8 mouse cellular contexts compared by ENCODE assay signal in genomic region chr11:120483448-120483934, GRCm38 (mm10). TPM values are rescaled to one million over a fixed set of nuclear protein-coding genes. Genes with fewer than 3 reads are reported as not detected.
DNase-seq lines count a peak whose midpoint lies in the region; ATAC-seq and TF ChIP-seq lines count a peak whose summit lies in the region.

No protein-coding gene starts in this region.

- H3K79me2 ChIP-seq in C2C12 (ENCODE audit: control insufficient read depth, insufficient read depth), result peaks cover 38% of the 10 kb centered on the region

- no peak overlapping the region for H3K9ac ChIP-seq in forebrain, postnatal 0 days
- peak overlapping the region; percentile 92 for H3K9ac ChIP-seq in liver, embryonic 14.5 days (replicated peaks)

- peaks cover 26% of the 10 kb centered on the region for H3K79me3 ChIP-seq in C2C12 (ENCODE audit: low read depth)

- peak overlapping the region; percentile 73 for H3K4me3 ChIP-seq in erythroblast, embryonic 14.5 days (replicated peaks)
- peak overlapping the region; percentile 100 for H3K4me3 ChIP-seq in C2C12 (ENCODE audit: insufficient read depth, poor library complexity, severe bottlenecking)
- no peak overlapping the region for H3K4me3 ChIP-seq in forebrain, postnatal 0 days (ENCODE audit: low read depth, low read length)
- peak overlapping the region in 1 of 2 experiments; percentile 92; a peak in 2 of 4 replicates for H3K4me3 ChIP-seq in liver, embryonic 14.5 days (ENCODE audit: insufficient read depth in 1 of 2, low read depth in 2 of 2, low read length in 2 of 2)

- H3K27me3 ChIP-seq in erythroblast, embryonic 14.5 days (ENCODE audit: control insufficient read depth), result no peaks in the 10 kb centered on the region
- H3K27me3 ChIP-seq in C2C12 (ENCODE audit: control insufficient read depth, insufficient read depth, insufficient read length), result no peaks in the 10 kb centered on the region
- no peaks in the 10 kb centered on the region for H3K27me3 ChIP-seq in forebrain, postnatal 0 days (ENCODE audit: insufficient read depth, low read length)
- no peaks in the 10 kb centered on the region for H3K27me3 ChIP-seq in liver, embryonic 14.5 days (ENCODE audit: control insufficient read depth, insufficient read depth, low read length)

- peak overlapping the region; percentile 78; the same call in 1 of the 2 replicates for H3K4me2 ChIP-seq in forebrain, postnatal 0 days (ENCODE audit: low read depth)
- H3K4me2 ChIP-seq in liver, embryonic 14.5 days (ENCODE audit: low read depth), result peak overlapping the region; percentile 70

- TF ChIP-seq EP300 in liver, embryonic 14.5 days (IDR thresholded peaks at IDR 0.05; ENCODE audit: low read depth), result no peak

- H3ac ChIP-seq in C2C12 (ENCODE audit: control insufficient read depth, insufficient read length, low read depth), result peak overlapping the region; percentile 56

- peaks cover 82% of the 10 kb centered on the region for H3K36me3 ChIP-seq in erythroblast, embryonic 14.5 days (ENCODE audit: control insufficient read depth)
- peaks cover 80% of the 10 kb centered on the region for H3K36me3 ChIP-seq in C2C12 (ENCODE audit: control insufficient read depth, insufficient read depth)
- peaks cover 65% of the 10 kb centered on the region for H3K36me3 ChIP-seq in forebrain, postnatal 0 days (ENCODE audit: insufficient read depth)
- peaks cover 51% of the 10 kb centered on the region for H3K36me3 ChIP-seq in liver, embryonic 14.5 days (replicated peaks; ENCODE audit: control insufficient read depth, insufficient read depth, low read depth)

- no peaks in the 10 kb centered on the region for H3K9me3 ChIP-seq in erythroblast, embryonic 14.5 days (ENCODE audit: control insufficient read depth, low read length)
- no peaks in the 10 kb centered on the region for H3K9me3 ChIP-seq in forebrain, postnatal 0 days (ENCODE audit: low read length)
- H3K9me3 ChIP-seq in liver, embryonic 14.5 days (ENCODE audit: control insufficient read depth, low read length), result no peaks in the 10 kb centered on the region

- TF ChIP-seq CTCF in C2C12 (IDR thresholded peaks at IDR 0.05; ENCODE audit: control insufficient read depth, insufficient read depth, insufficient read length), result no peak
- TF ChIP-seq CTCF in forebrain, postnatal 0 days (IDR thresholded peaks at IDR 0.05; ENCODE audit: low read depth), result no peak
- no peak for TF ChIP-seq CTCF in liver, embryonic 14.5 days (IDR thresholded peaks at IDR 0.05; ENCODE audit: low read depth)

- no peak for ATAC-seq in erythroblast, adult 5-6 weeks (replicated peaks; ENCODE audit: low FRiP score, poor library complexity, severe bottlenecking)
- ATAC-seq in forebrain, postnatal 0 days, result no peak
- no peak for ATAC-seq in liver, embryonic 14.5 days (ENCODE audit: insufficient read depth)
- ATAC-seq in erythroid progenitor cell, adult 5-6 weeks (replicated peaks; ENCODE audit: low FRiP score, poor library complexity, severe bottlenecking), result no peak

- 86% methylated on average over 7 of the region's 7 CpGs for WGBS in forebrain, postnatal 0 days
- WGBS in liver, embryonic 14.5 days (ENCODE audit: insufficient replicate concordance), result 86% methylated on average over 7 of the region's 7 CpGs

- DNase-seq in forebrain, postnatal 0 days, result no peak
- no peak for DNase-seq in liver, embryonic 14.5 days (ENCODE audit: low read depth in 3 of 3, low spot score in 3 of 3)
- DNase-seq in thymus, postnatal 14 days, result no peak
- DNase-seq in B cell, adult 2 months, result no peak

- peak overlapping the region; percentile 88 for H3K27ac ChIP-seq in forebrain, postnatal 0 days (ENCODE audit: low read depth, low read length)
- peak overlapping the region; percentile 1; the same call in 1 of the 2 replicates for H3K27ac ChIP-seq in liver, embryonic 14.5 days

- H3K4me1 ChIP-seq in erythroblast, embryonic 14.5 days (ENCODE audit: control insufficient read depth), result peaks cover 52% of the 10 kb centered on the region
- H3K4me1 ChIP-seq in forebrain, postnatal 0 days (ENCODE audit: insufficient read depth), result 0 out of 2 replicates have a peak, but pooled peaks cover 14% of the 10 kb centered on the region
- peaks cover 3 to 4% of the 10 kb centered on the region in 2 experiments; a peak in 3 of 4 replicates for H3K4me1 ChIP-seq in liver, embryonic 14.5 days (replicated peaks; ENCODE audit: control insufficient read depth in 2 of 2, insufficient read depth in 2 of 2, low read length in 1 of 2)

TF ChIP-seq in C2C12, 6 proteins besides CTCF, POLR2A, EP300 and RAD21:
- no peak for TF ChIP-seq MYOG (IDR thresholded peaks at IDR 0.05; ENCODE audit: control insufficient read depth, extremely low read depth, insufficient read length)
- no peak for TF ChIP-seq USF1 (IDR thresholded peaks at IDR 0.05; ENCODE audit: low read depth)
- TF ChIP-seq MYOD1 (IDR thresholded peaks at IDR 0.05; ENCODE audit: control insufficient read depth, insufficient read length, low read depth), result no peak
- no peak for TF ChIP-seq MAX (IDR thresholded peaks at IDR 0.05)
- no peak for TF ChIP-seq FOSL1 (IDR thresholded peaks at IDR 0.05; ENCODE audit: insufficient read depth, low read length, poor library complexity, severe bottlenecking)
- no peak for TF ChIP-seq CEBPB (IDR thresholded peaks at IDR 0.05; ENCODE audit: low read depth)
TF ChIP-seq in C2C12: peak in this region for 0.

RNA-seq across cellular contexts. Expression of gene Mrpl12, which starts 0.9 kb away (rescaled TPM):
- 14.6 and 16.8 TPM in 2 replicates for polyA plus RNA-seq in erythroblast, embryonic 14.5 days (2012)
- 12.1 and 16.1 TPM in 2 replicates for total RNA-seq in erythroblast, adult 5-6 weeks (2015; ENCODE audit: low replicate concordance)
- 12.1 and 15.6 TPM in 2 replicates for total RNA-seq in erythroblast, adult 5-6 weeks (2017; ENCODE audit: low replicate concordance)
- 338 TPM for polyA plus RNA-seq in C2C12 (2012; fragmentation: generic; extraction: Trizol)
- 42.6 and 49.9 TPM in 2 replicates for total RNA-seq in forebrain, postnatal 0 days (2014; rRNA removed)
- 143 and 179 TPM in 2 replicates for polyA plus RNA-seq in forebrain, postnatal 0 days (2015; fragmentation: Nextera tagmentation; extraction: Ambion mirVana)
- 64.2 and 78.4 TPM in 2 replicates for polyA plus RNA-seq in liver, embryonic 14.5 days (2012; rRNA removed)
- 127 and 130 TPM in 2 replicates for polyA plus RNA-seq in liver, embryonic 14.5 days (2014; fragmentation: Nextera tagmentation; extraction: Ambion mirVana)
- total RNA-seq in erythroid progenitor cell, adult 5-6 weeks (2015; ENCODE audit: low replicate concordance), result 10.8 and 17.6 TPM in 2 replicates
- total RNA-seq in erythroid progenitor cell, adult 5-6 weeks (2017; ENCODE audit: low replicate concordance), result 11.6 and 13.7 TPM in 2 replicates

RNA-seq across cellular contexts. Expression of gene Slc25a10, which starts 8.1 kb away (rescaled TPM):
- polyA plus RNA-seq in erythroblast, embryonic 14.5 days (2012), result 5.5 and 6.6 TPM in 2 replicates
- 6.9 and 11.1 TPM in 2 replicates for total RNA-seq in erythroblast, adult 5-6 weeks (2015; ENCODE audit: low replicate concordance)
- total RNA-seq in erythroblast, adult 5-6 weeks (2017; ENCODE audit: low replicate concordance), result 4.7 and 6.0 TPM in 2 replicates
- 154 TPM for polyA plus RNA-seq in C2C12 (2012; fragmentation: generic; extraction: Trizol)
- 20.9 and 22.8 TPM in 2 replicates for total RNA-seq in forebrain, postnatal 0 days (2014; rRNA removed)
- polyA plus RNA-seq in forebrain, postnatal 0 days (2015; fragmentation: Nextera tagmentation; extraction: Ambion mirVana), result 20.5 and 21.1 TPM in 2 replicates
- 31.5 and 37.4 TPM in 2 replicates for polyA plus RNA-seq in liver, embryonic 14.5 days (2012; rRNA removed)
- polyA plus RNA-seq in liver, embryonic 14.5 days (2014; fragmentation: Nextera tagmentation; extraction: Ambion mirVana), result 35.1 and 38.2 TPM in 2 replicates
- total RNA-seq in erythroid progenitor cell, adult 5-6 weeks (2015; ENCODE audit: low replicate concordance), result 7.2 and 17.6 TPM in 2 replicates
- total RNA-seq in erythroid progenitor cell, adult 5-6 weeks (2017; ENCODE audit: low replicate concordance), result 25.4 and 40.1 TPM in 2 replicates

RNA-seq across cellular contexts. Expression of gene Arl16, which starts 16.1 kb away (rescaled TPM):
- 2.6 and 4.9 TPM in 2 replicates for polyA plus RNA-seq in erythroblast, embryonic 14.5 days (2012)
- 4.2 and 5.9 TPM in 2 replicates for total RNA-seq in erythroblast, adult 5-6 weeks (2015; ENCODE audit: low replicate concordance)
- total RNA-seq in erythroblast, adult 5-6 weeks (2017; ENCODE audit: low replicate concordance), result 3.3 TPM in 1 of 2 replicates, not detected in the other
- polyA plus RNA-seq in C2C12 (2012; fragmentation: generic; extraction: Trizol), result 26.4 TPM
- 35.2 and 37.8 TPM in 2 replicates for total RNA-seq in forebrain, postnatal 0 days (2014; rRNA removed)
- 40.3 and 56.4 TPM in 2 replicates for polyA plus RNA-seq in forebrain, postnatal 0 days (2015; fragmentation: Nextera tagmentation; extraction: Ambion mirVana)
- 9.9 and 11.2 TPM in 2 replicates for polyA plus RNA-seq in liver, embryonic 14.5 days (2012; rRNA removed)
- polyA plus RNA-seq in liver, embryonic 14.5 days (2014; fragmentation: Nextera tagmentation; extraction: Ambion mirVana), result 11.3 and 13.0 TPM in 2 replicates
- 13.8 and 22.0 TPM in 2 replicates for total RNA-seq in erythroid progenitor cell, adult 5-6 weeks (2015; ENCODE audit: low replicate concordance)
- 3.8 and 16.7 TPM in 2 replicates for total RNA-seq in erythroid progenitor cell, adult 5-6 weeks (2017; ENCODE audit: low replicate concordance)

RNA-seq across cellular contexts. Expression of gene Ccdc137, which starts 25.6 kb away (rescaled TPM):
- 0.75 and 1.4 TPM in 2 replicates for polyA plus RNA-seq in erythroblast, embryonic 14.5 days (2012)
- total RNA-seq in erythroblast, adult 5-6 weeks (2015; ENCODE audit: low replicate concordance), result 1.5 and 2.1 TPM in 2 replicates
- 1.5 and 16.8 TPM in 2 replicates for total RNA-seq in erythroblast, adult 5-6 weeks (2017; ENCODE audit: low replicate concordance)
- polyA plus RNA-seq in C2C12 (2012; fragmentation: generic; extraction: Trizol), result 24.6 TPM
- 18.1 and 21.0 TPM in 2 replicates for total RNA-seq in forebrain, postnatal 0 days (2014; rRNA removed)
- polyA plus RNA-seq in forebrain, postnatal 0 days (2015; fragmentation: Nextera tagmentation; extraction: Ambion mirVana), result 13.6 and 15.4 TPM in 2 replicates
- polyA plus RNA-seq in liver, embryonic 14.5 days (2012; rRNA removed), result 13.7 and 15.9 TPM in 2 replicates
- 11.0 and 11.1 TPM in 2 replicates for polyA plus RNA-seq in liver, embryonic 14.5 days (2014; fragmentation: Nextera tagmentation; extraction: Ambion mirVana)
- total RNA-seq in erythroid progenitor cell, adult 5-6 weeks (2015; ENCODE audit: low replicate concordance), result 5.8 and 26.8 TPM in 2 replicates
- total RNA-seq in erythroid progenitor cell, adult 5-6 weeks (2017; ENCODE audit: low replicate concordance), result 21.2 and 24.0 TPM in 2 replicates

RNA-seq across cellular contexts. Expression of gene Oxld1, which starts 25.6 kb away (rescaled TPM):
- 0.41 and 0.65 TPM in 2 replicates for polyA plus RNA-seq in erythroblast, embryonic 14.5 days (2012)
- 7.3 TPM in 1 of 2 replicates, not detected in the other for total RNA-seq in erythroblast, adult 5-6 weeks (2015; ENCODE audit: low replicate concordance)
- total RNA-seq in erythroblast, adult 5-6 weeks (2017; ENCODE audit: low replicate concordance), result 6.1 and 6.9 TPM in 2 replicates
- polyA plus RNA-seq in C2C12 (2012; fragmentation: generic; extraction: Trizol), result 7.5 TPM
- 9.9 and 15.2 TPM in 2 replicates for total RNA-seq in forebrain, postnatal 0 days (2014; rRNA removed)
- 12.7 and 13.8 TPM in 2 replicates for polyA plus RNA-seq in forebrain, postnatal 0 days (2015; fragmentation: Nextera tagmentation; extraction: Ambion mirVana)
- polyA plus RNA-seq in liver, embryonic 14.5 days (2012; rRNA removed), result 5.3 and 5.8 TPM in 2 replicates
- 8.0 and 8.4 TPM in 2 replicates for polyA plus RNA-seq in liver, embryonic 14.5 days (2014; fragmentation: Nextera tagmentation; extraction: Ambion mirVana)
- total RNA-seq in erythroid progenitor cell, adult 5-6 weeks (2015; ENCODE audit: low replicate concordance), result 4.3 TPM in 1 of 2 replicates, not detected in the other
- total RNA-seq in erythroid progenitor cell, adult 5-6 weeks (2017; ENCODE audit: low replicate concordance), result 1.4 and 5.0 TPM in 2 replicates
